Mouse (Mus musculus) kidney, adult 2 months (tissue): ENCODE results near the gene 1500009C09Rik.

Experiments used
- CTCF ChIP-seq: fragments of 200-500 bp; conservative IDR thresholded peaks from 2 replicates; pipeline ENCODE4 v1.5.1; 2011; ENCODE audit warnings: low read depth, mild to moderate bottlenecking, control low read depth, low read length, moderate library complexity, mixed read lengths; ENCODE audit not compliant: insufficient read depth, insufficient read length
- POLR2A ChIP-seq: fragments of 200-500 bp; IDR thresholded peaks from one replicate; pipeline ENCODE4 v1.6.1; 2011; ENCODE audit warnings: low read depth, low read length, control low read depth

DNA sequence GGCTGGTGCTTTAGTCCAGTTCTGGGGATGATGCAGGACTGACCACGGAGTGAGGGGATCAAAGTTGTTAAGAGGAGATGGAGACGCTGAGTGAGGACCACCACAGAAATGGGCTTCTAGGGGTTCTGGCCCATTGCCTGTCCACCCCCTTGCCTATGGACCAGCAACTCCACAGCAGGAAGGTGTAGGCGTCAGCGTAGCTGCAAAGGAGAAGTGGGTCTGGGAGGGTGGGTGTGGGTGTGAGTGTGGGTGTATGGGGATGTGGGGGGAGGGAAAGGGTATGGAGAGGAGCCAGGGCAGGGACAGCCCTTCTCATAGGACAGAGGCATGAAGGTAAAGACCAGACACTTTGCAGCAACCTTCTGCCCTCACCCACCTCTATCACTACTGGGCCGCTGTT lies 26.4 kb upstream of the 1500009C09Rik start:
- TF ChIP-seq CTCF (no peak), POLR2A (no peak)
